Mouse (Mus musculus) spleen, postnatal 36 days (tissue): Measurements from ENCODE around the gene Cacna2d2.

Experiments
- DNase-seq, 2 experiments: peaks; one replicate each; pipeline ENCODE4 v3.0.0; 2022; ENCODE audit warnings: low spot score in 2 of 2, mixed read lengths in 1 of 2

The Cacna2d2 gene

GRCm38 (mm10) chr9:107540420-107540819 is 141.0 kb downstream of the Cacna2d2 start:
- DNase-seq, result no peak

- no peak for DNase-seq
Measured at GRCm38 (mm10) chr9:107541005-107541404, 141.6 kb downstream of the Cacna2d2 start.

- peak; percentile 94 for DNase-seq
Measured at GRCm38 (mm10) chr9:107541474-107542351, 142.3 kb downstream of the Cacna2d2 start, which contains the start of the genes Cyb561d2 and Nprl2. TSS of gene Cyb561d2 (minus strand) at chr9:107542193. TSS of gene Nprl2 (plus strand) at chr9:107542226.

DNA sequence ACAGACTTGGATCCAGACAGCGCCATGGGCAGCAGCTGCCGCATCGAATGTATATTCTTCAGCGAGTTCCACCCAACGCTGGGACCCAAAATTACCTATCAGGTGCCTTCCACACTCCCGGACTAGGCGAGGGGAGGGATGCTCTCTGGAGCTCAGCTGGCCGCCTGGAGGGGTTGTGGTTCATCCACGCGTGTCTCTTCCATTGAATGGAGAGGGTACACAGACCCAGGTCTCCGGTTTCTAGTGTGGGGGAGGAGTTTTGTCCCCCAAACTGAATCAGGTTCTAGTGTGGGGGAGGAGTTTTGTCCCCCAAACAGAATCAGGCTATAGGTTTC is 142.9 kb downstream of the Cacna2d2 start:
- no peak for DNase-seq

GRCm38 (mm10) chr9:107542721-107543120 is 143.3 kb downstream of the Cacna2d2 start:
- DNase-seq, result no peak

DNA sequence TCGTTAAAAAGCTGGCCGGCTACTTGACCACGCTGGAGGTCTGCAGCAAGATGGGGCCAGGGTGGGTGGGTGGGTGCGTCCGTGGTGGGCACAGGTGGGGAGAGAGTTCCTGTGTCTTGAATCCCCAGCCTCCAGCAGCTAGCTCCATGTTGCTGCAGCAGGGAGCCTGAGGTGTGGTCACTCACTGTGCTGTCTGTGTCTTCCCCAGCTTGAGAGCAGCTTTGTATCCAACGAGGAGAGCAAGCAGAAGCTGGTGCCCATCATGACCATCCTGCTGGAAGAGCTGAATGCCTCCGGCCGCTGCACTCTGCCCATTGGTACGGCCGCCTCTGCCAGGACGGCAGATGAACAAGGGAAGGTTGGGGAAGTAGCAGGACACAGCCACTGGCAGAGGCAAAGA is 143.9 kb downstream of the Cacna2d2 start:
- no peak for DNase-seq

DNA sequence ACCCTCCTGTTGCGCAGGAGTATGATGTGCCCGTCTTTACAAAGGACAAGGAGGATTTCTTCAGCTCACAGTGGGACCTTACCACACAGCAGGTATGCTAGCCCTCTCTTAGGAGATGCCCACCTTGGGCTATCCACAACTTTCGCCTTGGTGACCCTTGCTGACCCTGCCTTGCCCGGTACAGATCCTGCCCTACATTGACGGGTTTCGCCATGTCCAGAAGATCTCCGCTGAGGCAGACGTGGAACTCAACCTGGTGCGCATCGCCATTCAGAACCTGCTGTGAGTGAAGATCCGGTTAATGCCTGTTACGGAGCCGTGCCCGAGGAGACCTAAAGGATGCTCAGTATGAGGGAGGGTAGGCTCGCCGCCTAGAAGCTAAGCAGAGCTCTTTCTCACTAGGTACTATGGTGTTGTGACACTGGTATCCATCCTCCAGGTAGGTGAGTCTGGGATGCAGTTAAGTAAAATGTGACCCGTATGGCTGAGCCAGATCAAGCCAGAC is 144.8 kb downstream of the Cacna2d2 start:
- no peak for DNase-seq

- no peak for DNase-seq
Measured at GRCm38 (mm10) chr9:107544729-107545128, 145.3 kb downstream of the Cacna2d2 start.

- no peak for DNase-seq
Measured at GRCm38 (mm10) chr9:107545199-107545598, 145.8 kb downstream of the Cacna2d2 start.

DNA sequence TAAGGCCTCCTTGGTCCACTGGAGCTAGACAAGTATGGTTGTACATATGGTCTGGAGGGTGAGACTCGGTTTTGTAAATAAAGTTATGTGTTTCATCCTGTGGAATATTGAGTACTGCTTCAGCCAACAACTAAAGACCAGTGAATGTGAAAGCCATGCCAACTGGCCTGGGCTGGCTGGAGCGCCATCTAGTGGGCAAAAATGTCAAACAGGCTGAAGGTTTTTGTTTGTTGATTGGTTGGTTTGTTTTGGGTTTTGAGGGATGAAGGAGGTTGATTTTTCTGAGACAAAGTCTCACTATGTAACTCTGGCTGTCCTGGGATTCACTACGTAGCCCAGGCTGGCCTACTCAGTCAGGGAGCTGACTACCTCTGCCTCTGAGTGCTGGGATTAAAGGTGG is 146.2 kb downstream of the Cacna2d2 start:
- peak; percentile 60 to 65 for DNase-seq

DNA sequence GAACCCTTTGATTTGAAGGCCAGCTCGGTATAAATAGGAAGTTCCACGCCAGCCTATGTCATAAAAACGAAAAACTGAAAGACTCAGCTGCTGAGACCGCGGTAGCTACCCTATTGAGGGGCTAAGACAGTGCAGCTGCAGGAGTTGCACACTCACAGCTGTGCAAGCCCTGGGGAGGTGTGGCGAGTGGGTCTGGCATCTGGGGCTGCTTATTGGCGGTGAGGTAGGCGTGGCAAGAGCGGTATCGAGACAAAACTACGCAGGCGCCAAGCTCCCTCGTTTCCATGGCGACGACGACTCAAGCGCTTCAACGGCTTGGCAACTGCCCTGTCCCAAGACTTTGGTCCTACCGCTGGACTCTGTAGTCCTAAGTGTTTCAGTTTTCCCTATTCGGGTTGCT is 147.6 kb downstream of the Cacna2d2 start, which contains the start of gene Zmynd10:
TSS of gene Zmynd10 (plus strand) at position 273 of the 400 bp plus-strand sequence.
- DNase-seq, result peak; percentile 82 to 87

DNA sequence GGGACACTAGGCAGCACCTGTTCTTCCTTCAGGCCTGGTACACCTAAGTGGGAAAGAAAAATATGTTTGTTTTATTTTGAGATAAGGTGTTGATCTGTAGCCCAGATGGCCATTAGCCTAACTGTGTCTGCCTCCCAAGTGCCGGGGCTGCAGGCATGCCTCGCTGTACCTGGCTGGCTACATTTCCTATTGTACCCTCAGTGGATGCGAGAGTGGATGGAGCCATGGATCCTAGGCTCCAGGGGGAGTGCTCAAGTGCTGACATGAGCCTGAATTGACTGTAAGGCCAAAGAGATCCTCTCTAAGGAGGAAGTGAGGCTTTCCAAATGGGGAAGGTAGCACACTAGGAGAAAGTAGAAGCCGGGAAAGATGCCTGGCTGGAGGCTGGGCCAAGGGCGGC is 148.5 kb downstream of the Cacna2d2 start:
- DNase-seq, result no peak

DNA sequence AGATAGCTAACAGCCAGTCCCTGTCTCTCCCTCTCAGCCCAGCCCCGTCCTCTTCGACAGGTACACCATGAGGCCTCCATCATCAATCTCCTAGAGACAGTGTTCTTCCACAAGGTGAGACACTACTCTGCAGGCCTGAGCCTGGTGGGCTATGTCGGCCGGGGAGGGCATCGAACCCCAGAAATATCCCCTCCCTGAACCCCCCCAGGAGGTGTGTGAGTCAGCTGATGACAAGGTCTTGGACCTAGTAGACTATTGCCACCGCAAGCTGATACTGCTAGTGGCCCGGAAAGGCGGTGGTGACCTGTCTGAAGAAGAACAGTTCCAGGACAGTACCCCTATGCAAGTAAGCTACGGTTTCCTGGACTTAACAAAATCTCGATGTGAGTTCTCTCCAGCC is 149.4 kb downstream of the Cacna2d2 start:
- DNase-seq, result no peak

DNA sequence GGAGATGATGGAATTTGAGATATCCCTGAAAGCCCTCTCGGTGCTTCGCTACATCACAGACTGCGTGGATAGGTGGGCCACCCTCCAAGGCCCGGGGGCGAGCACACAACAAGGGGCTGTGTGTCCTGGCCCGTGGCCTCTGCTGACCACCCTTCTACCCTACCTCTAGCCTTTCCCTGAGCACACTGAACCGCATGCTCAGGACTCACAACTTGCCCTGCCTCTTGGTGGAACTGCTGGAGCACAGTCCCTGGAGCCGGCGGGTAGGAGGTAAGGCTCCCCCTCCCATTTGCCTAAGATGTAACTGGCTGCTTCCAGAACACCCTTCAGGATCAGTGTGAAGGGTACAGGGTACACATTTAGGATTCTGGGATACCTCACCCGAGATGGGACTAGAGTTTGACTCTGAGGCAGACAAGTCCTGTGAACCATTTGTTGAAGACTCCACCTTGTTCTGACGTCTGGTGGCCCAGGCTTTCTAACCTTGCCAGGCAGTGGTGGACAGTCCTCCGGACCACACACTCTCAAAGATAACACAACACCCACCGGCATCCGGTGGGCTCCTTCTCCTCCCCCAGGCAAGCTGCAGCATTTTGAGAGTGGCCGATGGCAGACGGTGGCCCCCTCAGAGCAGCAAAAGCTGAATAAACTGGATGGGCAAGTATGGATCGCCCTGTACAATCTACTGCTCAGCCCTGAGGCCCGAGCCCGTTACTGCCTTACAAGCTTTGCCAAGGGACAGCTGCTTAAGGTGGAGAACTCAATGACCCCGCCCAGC is 150.1 kb downstream of the Cacna2d2 start:
- DNase-seq, result no peak

- no peak for DNase-seq
Measured at GRCm38 (mm10) chr9:107550491-107551116, 151.2 kb downstream of the Cacna2d2 start.

- DNase-seq, result peak; percentile 84 to 87
Measured at GRCm38 (mm10) chr9:107551117-107551889, 151.9 kb downstream of the Cacna2d2 start, which contains the start of gene Rassf1. TSS of gene Rassf1 (plus strand) at chr9:107551555.

DNA sequence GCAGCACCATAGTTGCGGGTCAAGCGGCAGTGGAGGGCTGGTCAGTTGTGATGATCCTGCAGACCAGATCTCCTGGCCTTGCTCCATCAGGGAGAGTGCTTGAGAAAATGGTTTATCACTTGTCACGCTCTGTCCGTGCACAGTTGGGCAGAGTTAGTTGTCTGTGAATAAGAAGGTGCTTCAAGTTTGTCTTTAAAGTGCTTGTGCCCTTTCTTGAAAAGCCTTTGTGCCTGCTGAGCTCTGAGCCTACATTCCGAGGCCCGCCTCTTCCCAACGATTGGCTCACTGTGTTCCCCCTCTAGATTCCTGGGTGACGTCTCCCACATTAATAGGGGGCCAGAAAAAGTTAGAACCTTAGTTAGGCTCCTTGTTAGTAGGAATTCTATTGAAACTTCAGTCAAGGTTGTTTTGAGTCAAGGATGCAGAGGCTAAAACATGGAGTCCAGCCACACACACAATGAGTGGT is 152.5 kb downstream of the Cacna2d2 start:
- no peak for DNase-seq

DNA sequence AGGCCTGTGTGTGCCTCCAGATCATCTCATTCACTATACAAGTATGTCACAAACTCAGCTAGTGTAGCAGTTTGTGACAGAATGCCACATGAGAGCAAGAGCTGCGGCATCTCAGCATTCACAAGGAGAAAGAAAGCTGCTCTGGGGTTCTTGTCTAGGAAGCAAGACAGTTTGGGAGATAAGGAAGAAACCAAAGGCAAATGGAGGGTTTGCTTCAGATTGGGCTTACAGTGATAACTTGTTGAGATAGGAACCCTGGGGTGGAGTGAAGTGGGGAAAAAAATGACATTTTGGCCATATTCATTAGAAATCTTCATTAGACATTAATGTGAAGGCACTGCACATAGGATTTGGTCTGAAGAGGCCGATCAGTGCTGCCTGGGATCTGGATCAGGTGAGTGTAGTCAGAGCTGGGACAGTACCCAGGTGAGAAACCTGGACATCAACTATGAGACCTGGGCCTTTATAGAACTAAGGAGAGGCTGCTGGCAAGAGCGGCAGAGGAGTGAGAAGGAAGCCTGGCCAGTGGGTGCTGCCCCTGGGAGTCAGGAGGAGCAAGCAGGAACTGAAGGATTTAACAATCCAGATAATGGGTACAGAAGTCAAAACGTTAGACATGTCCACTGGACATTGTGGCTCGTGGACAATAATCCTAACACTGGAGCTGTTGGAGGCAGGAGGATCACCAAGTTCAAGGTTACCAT is 153.4 kb downstream of the Cacna2d2 start:
- DNase-seq, result peak in 1 of 2 experiments; percentile 1

DNA sequence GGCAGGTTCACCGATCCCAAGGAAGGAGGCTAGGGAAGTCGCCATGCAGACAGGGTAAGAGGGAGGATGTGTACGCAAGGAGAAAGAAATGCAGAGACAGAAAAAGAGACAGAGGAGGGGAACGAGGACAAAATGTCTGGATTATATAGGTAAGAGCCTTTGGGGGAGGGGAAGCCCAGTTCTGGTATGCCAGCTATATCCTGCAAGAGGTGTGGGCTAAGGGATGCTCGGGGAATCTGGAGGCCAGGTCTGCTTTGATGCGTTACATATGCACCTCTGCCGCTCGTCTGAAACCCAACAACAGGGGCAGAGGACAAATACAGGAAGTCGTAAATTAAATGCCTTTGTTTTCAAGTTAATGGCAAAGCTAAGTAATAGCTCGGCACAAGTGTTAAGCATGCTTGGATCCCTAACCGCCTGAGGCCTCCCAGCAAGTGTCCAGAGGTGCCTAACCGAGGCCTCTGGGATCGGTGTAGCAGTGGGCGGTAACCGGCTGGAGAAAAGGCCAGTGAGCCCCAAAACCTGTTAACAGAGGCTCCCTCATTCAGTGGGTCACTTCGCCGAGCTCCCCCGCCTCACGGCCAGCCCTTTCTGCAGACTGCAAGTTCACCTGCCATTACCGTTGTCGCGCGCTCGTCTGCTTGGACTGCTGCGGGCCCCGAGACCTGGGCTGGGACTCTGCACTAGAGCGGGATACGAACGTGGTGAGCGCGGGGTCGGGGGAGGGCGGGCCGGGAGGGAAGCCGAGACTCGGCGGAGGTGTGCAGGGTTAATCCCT is 154.3 kb downstream of the Cacna2d2 start:
- DNase-seq, result peak; percentile 45 to 46
